Mouse (Mus musculus) CH12.LX (cell line): ENCODE measurements around the gene Hcls1. TPM values are rescaled to one million over a fixed set of nuclear protein-coding genes. Genes with fewer than 3 reads are reported as not detected.
A peak's percentile ranks its signal among the peaks of the same experiment; 100 is the strongest.

Experiments used
- DNase-seq: peaks from one replicate; pipeline ENCODE4 v3.0.0-alpha.2; 2013; ENCODE audit errors: extremely low read depth
- H3K27ac ChIP-seq: 2 replicates; pipeline ENCODE4 v1.5.1; 2012; ENCODE audit warnings: low read depth, mild to moderate bottlenecking, control low read depth, moderate library complexity; ENCODE audit not compliant: insufficient read depth
- H3K27me3 ChIP-seq: replicated peaks from 2 replicates; pipeline ENCODE3; 2012; ENCODE audit warnings: inconsistent platforms
- H3K36me3 ChIP-seq, 2 experiments: replicated peaks in 1 of 2; 2 replicates each; pipeline versions ENCODE3 to v1.6.1; 2012; ENCODE audit warnings: inconsistent platforms in 1 of 2, low read length in 1 of 2, mild to moderate bottlenecking in 1 of 2, mixed read lengths in 1 of 2, moderate library complexity in 1 of 2; ENCODE audit not compliant: control insufficient read depth in 1 of 2, insufficient read depth in 1 of 2
- H3K4me1 ChIP-seq, 2 experiments: 2 replicates each; pipeline ENCODE4 v1.6.1; 2012; ENCODE audit warnings: inconsistent platforms in 1 of 2, moderate library complexity in 1 of 2; ENCODE audit not compliant: insufficient read depth in 2 of 2, control insufficient read depth in 1 of 2
- H3K4me2 ChIP-seq: 2 replicates; pipeline ENCODE4 v1.6.1; 2012; ENCODE audit warnings: low read depth, mild to moderate bottlenecking, control low read depth; ENCODE audit not compliant: poor library complexity, insufficient read depth, severe bottlenecking
- H3K4me3 ChIP-seq, 3 experiments: fragments of 150-350 bp in 1 of 3; sonication (generic) in 1 of 3; replicated peaks in 1 of 3; 2 replicates each; pipeline versions ENCODE3 to v1.5.1; 2011 to 2012; ENCODE audit warnings: low read depth in 2 of 3, low read length in 2 of 3, mild to moderate bottlenecking in 2 of 3, moderate library complexity in 2 of 3, control low read depth in 1 of 3, improper control_type of control experiment in 1 of 3, inconsistent platforms in 1 of 3, mixed read lengths in 1 of 3; ENCODE audit not compliant: poor library complexity in 1 of 3
- H3K79me2 ChIP-seq: replicated peaks from 2 replicates; pipeline ENCODE4 v1.6.1; 2012; ENCODE audit warnings: mild to moderate bottlenecking, moderate library complexity; ENCODE audit not compliant: control insufficient read depth, poor library complexity, insufficient read depth, severe bottlenecking; ENCODE audit errors: extremely low read depth
- H3K9ac ChIP-seq: 2 replicates; pipeline ENCODE4 v1.6.1; 2012; ENCODE audit warnings: low read depth, mild to moderate bottlenecking, control low read depth, moderate library complexity; ENCODE audit not compliant: insufficient read depth
- H3K9me3 ChIP-seq: replicated peaks from 2 replicates; pipeline ENCODE3; 2012; ENCODE audit warnings: low read length, inconsistent platforms, mixed read lengths
- ELF1 ChIP-seq: IDR thresholded peaks from 2 replicates; pipeline ENCODE4 v1.6.1; 2014; ENCODE audit warnings: low read depth, mild to moderate bottlenecking, inconsistent platforms, low read length, improper control_type of control experiment
- EP300 ChIP-seq: IDR thresholded peaks from 2 replicates; pipeline ENCODE4 v1.6.1; 2011; ENCODE audit warnings: low read length, improper control_type of control experiment
- GABPA ChIP-seq: IDR thresholded peaks from 2 replicates; pipeline ENCODE4 v1.6.1; 2012; ENCODE audit warnings: low read depth, low read length, improper control_type of control experiment, inconsistent platforms; ENCODE audit not compliant: insufficient replicate concordance
- HCFC1 ChIP-seq: IDR thresholded peaks from 2 replicates; pipeline ENCODE4 v1.6.1; 2012; ENCODE audit warnings: low read depth, mild to moderate bottlenecking, inconsistent platforms, low read length, improper control_type of control experiment
- JUN ChIP-seq: IDR thresholded peaks from 2 replicates; pipeline ENCODE4 v1.6.1; 2011; ENCODE audit warnings: low read depth, mild to moderate bottlenecking, low read length, improper control_type of control experiment, moderate library complexity; ENCODE audit not compliant: insufficient read depth
- KAT2A ChIP-seq: IDR thresholded peaks from 2 replicates; pipeline ENCODE4 v1.6.1; 2012; ENCODE audit warnings: low read length, improper control_type of control experiment, inconsistent platforms; ENCODE audit not compliant: insufficient replicate concordance
- MEF2A ChIP-seq: IDR thresholded peaks from 2 replicates; pipeline ENCODE4 v1.6.1; 2014; ENCODE audit warnings: low read depth, mild to moderate bottlenecking, inconsistent platforms, low read length, improper control_type of control experiment, borderline replicate concordance
- MXI1 ChIP-seq: IDR thresholded peaks from 2 replicates; pipeline ENCODE4 v1.6.1; 2011; ENCODE audit warnings: mild to moderate bottlenecking, low read depth, low read length, improper control_type of control experiment
- MYC ChIP-seq: IDR thresholded peaks from 2 replicates; pipeline ENCODE4 v1.6.1; 2011; ENCODE audit warnings: low read depth, mild to moderate bottlenecking, improper control_type of control experiment, low read length
- RCOR1 ChIP-seq: conservative IDR thresholded peaks from 2 replicates; pipeline ENCODE4 v1.6.1; 2012; ENCODE audit warnings: low read depth, mild to moderate bottlenecking, inconsistent platforms, low read length, improper control_type of control experiment
- SIN3A ChIP-seq: IDR thresholded peaks from 2 replicates; pipeline ENCODE4 v1.6.1; 2012; ENCODE audit warnings: low read length, improper control_type of control experiment, inconsistent platforms
- SMC3 ChIP-seq: IDR thresholded peaks from 2 replicates; pipeline ENCODE4 v1.6.1; 2011; ENCODE audit warnings: low read depth, low read length, improper control_type of control experiment
- UBTF ChIP-seq: IDR thresholded peaks from 2 replicates; pipeline ENCODE4 v1.6.1; 2012; ENCODE audit warnings: low read depth, mild to moderate bottlenecking, inconsistent platforms, low read length, improper control_type of control experiment, moderate library complexity
- ZKSCAN1 ChIP-seq: IDR thresholded peaks from 2 replicates; pipeline ENCODE4 v1.6.1; 2012; ENCODE audit warnings: low read depth, inconsistent platforms, low read length, improper control_type of control experiment, borderline replicate concordance
- ZNF384 ChIP-seq: IDR thresholded peaks from 2 replicates; pipeline ENCODE4 v1.6.1; 2012; ENCODE audit warnings: low read depth, low read length, improper control_type of control experiment, inconsistent platforms
- dilution Hi-C: fragments of 300-500 bp; cut with MboI; formaldehyde crosslinking; loops from 2 replicates; pipeline ENCODE4 v1.14.3; 2020; ENCODE audit warnings: low sequenced_read_pairs; ENCODE audit not compliant: extremely low pct_unique_long_range_greater_than_20kb, extremely low pct_ligation_motif_present
- in situ Hi-C: fragments of 300-500 bp; cut with MboI; formaldehyde crosslinking; loops from 3 replicates; pipeline ENCODE4 v1.14.3; 2019; ENCODE audit warnings: low sequenced_read_pairs, low pct_ligation_motif_present, low pct_unique_long_range_greater_than_20kb, mixed read lengths
- polyA plus RNA-seq: library from polyadenylated mRNA; unstranded; fragments of >175 nt; gene quantifications from 2 replicates; pipeline ENCODE4 v1.2.1, GENCODE M21; 2012; ENCODE audit warnings: low read depth; ENCODE audit not compliant: insufficient read length
- total RNA-seq, 2 experiments: library from RNA; depleted of rRNA; stranded (reverse); fragments of 300-350 nt in 1 of 2; fragments of >200 nt in 1 of 2; gene quantifications; 2 replicates each; pipeline ENCODE4 v1.2.3; 2012 to 2014

Hcls1 gene
- total and polyA plus RNA-seq, 3 experiments: 222 to 537 (median 302) TPM

- TF ChIP-seq ZKSCAN1: no peak
- TF ChIP-seq, all 38 proteins: peak for 22
Observed at GRCm38 (mm10) chr16:37011061-37011921, 76.5 kb downstream of the Hcls1 start, which contains the start of gene Polq (continued).

GRCm38 (mm10) chr16:37011922-37012289, 77.1 kb downstream of the Hcls1 start:
- 0 out of 2 replicates have a peak, but pooled peaks have one; percentile 28 for TF ChIP-seq SIN3A
- TF ChIP-seq GABPA: no peak
- 0 out of 2 replicates have a peak, but pooled peaks have one; percentile 5 for TF ChIP-seq RCOR1
- no peak for TF ChIP-seq JUN
- TF ChIP-seq UBTF: peak; percentile 39; the same call in 1 of the 2 replicates
- TF ChIP-seq, all 38 proteins: peak for 3
- dilution Hi-C loops: no loop called here
- H3K4me3 ChIP-seq: peak overlapping the region; percentile 61 to 85 (median 70)
- H3K79me2 ChIP-seq: peaks cover 20% of the 10 kb centered on the region
- no peaks in the 10 kb centered on the region for H3K9me3 ChIP-seq
- H3K36me3 ChIP-seq: peaks cover 6 to 31% of the 10 kb centered on the region in 2 experiments
- no peak for DNase-seq
- peaks cover 4 to 49% of the 10 kb centered on the region in 2 experiments; a peak in 3 of 4 replicates for H3K4me1 ChIP-seq
- peak overlapping the region; percentile 83 for H3K4me2 ChIP-seq
- in situ Hi-C loops: loop anchor here (5.0 kb wide), 1 partner anchor 285 kb away; no protein-coding TSS in a partner anchor
- H3K27ac ChIP-seq: no peak overlapping the region
- H3K9ac ChIP-seq: peak overlapping the region; percentile 64
- H3K27me3 ChIP-seq: no peaks in the 10 kb centered on the region

GRCm38 (mm10) chr16:37012336-37012735, 77.6 kb downstream of the Hcls1 start:
- peak overlapping the region; percentile 61 to 85 (median 70) for H3K4me3 ChIP-seq
- no peaks in the 10 kb centered on the region for H3K9me3 ChIP-seq
- H3K27ac ChIP-seq: no peak overlapping the region
- no peaks in the 10 kb centered on the region for H3K27me3 ChIP-seq
- in situ Hi-C loops: loop anchor here (5.0 kb wide), 1 partner anchor 285 kb away; no protein-coding TSS in a partner anchor
- H3K9ac ChIP-seq: peak overlapping the region; percentile 64
- peaks cover 20% of the 10 kb centered on the region for H3K79me2 ChIP-seq
- peaks cover 6 to 34% of the 10 kb centered on the region in 2 experiments for H3K36me3 ChIP-seq
- peak overlapping the region; percentile 83 for H3K4me2 ChIP-seq
- dilution Hi-C loops: no loop called here
- no peak for DNase-seq
- H3K4me1 ChIP-seq: peaks cover 4 to 49% of the 10 kb centered on the region in 2 experiments; a peak in 3 of 4 replicates
- no peak for TF ChIP-seq HCFC1
- TF ChIP-seq KAT2A: no peak
- TF ChIP-seq EP300: no peak
- TF ChIP-seq SMC3: no peak
- no peak for TF ChIP-seq ZNF384
- TF ChIP-seq MXI1: no peak
- TF ChIP-seq ELF1: no peak
- no peak for TF ChIP-seq MEF2A
- no peak for TF ChIP-seq JUN
- no peak for TF ChIP-seq MYC
- TF ChIP-seq SIN3A: no peak

Other genes with a start within 250 kb of the Hcls1 start
- gene Ildr1, start 241.0 kb upstream of the Hcls1 start, total RNA-seq (2012; rRNA removed): 0.34 and 0.76 TPM in 2 replicates
- gene Ildr1, start 241.0 kb upstream of the Hcls1 start, total RNA-seq (2014; rRNA removed): 0.34 and 0.80 TPM in 2 replicates
- 0.81 and 1.1 TPM in 2 replicates for gene Ildr1, start 241.0 kb upstream of the Hcls1 start, polyA plus RNA-seq
- 10.0 and 11.7 TPM in 2 replicates for gene Slc15a2, start 150.0 kb upstream of the Hcls1 start, total RNA-seq (2012; rRNA removed)
- 9.4 and 10.8 TPM in 2 replicates for gene Slc15a2, start 150.0 kb upstream of the Hcls1 start, total RNA-seq (2014; rRNA removed)
- gene Slc15a2, start 150.0 kb upstream of the Hcls1 start, polyA plus RNA-seq: 9.3 and 11.4 TPM in 2 replicates
- 32.1 and 41.0 TPM in 2 replicates for gene Iqcb1, start 106.6 kb upstream of the Hcls1 start, total RNA-seq (2012; rRNA removed)
- gene Iqcb1, start 106.6 kb upstream of the Hcls1 start, total RNA-seq (2014; rRNA removed): 46.4 and 50.4 TPM in 2 replicates
- gene Iqcb1, start 106.6 kb upstream of the Hcls1 start, polyA plus RNA-seq: 47.7 and 49.9 TPM in 2 replicates
- gene Eaf2, start 60.0 kb upstream of the Hcls1 start, total RNA-seq (2012; rRNA removed): 7.4 and 8.1 TPM in 2 replicates
- 5.0 and 7.1 TPM in 2 replicates for gene Eaf2, start 60.0 kb upstream of the Hcls1 start, total RNA-seq (2014; rRNA removed)
- 3.5 and 5.5 TPM in 2 replicates for gene Eaf2, start 60.0 kb upstream of the Hcls1 start, polyA plus RNA-seq
- 69.8 and 96.8 TPM in 2 replicates for gene Golgb1, start 59.8 kb upstream of the Hcls1 start, total RNA-seq (2012; rRNA removed)
- 65.6 and 66.7 TPM in 2 replicates for gene Golgb1, start 59.8 kb upstream of the Hcls1 start, total RNA-seq (2014; rRNA removed)
- gene Golgb1, start 59.8 kb upstream of the Hcls1 start, polyA plus RNA-seq: 75.9 and 112 TPM in 2 replicates
- gene Fbxo40, start 55.5 kb downstream of the Hcls1 start, total RNA-seq (2012; rRNA removed): 0.88 and 1.5 TPM in 2 replicates
- 1.0 and 2.2 TPM in 2 replicates for gene Fbxo40, start 55.5 kb downstream of the Hcls1 start, total RNA-seq (2014; rRNA removed)
- 3.0 and 3.7 TPM in 2 replicates for gene Fbxo40, start 55.5 kb downstream of the Hcls1 start, polyA plus RNA-seq
- 19.1 and 21.8 TPM in 2 replicates for gene Polq, start 76.8 kb downstream of the Hcls1 start, total RNA-seq (2012; rRNA removed)
- 27.0 and 29.3 TPM in 2 replicates for gene Polq, start 76.8 kb downstream of the Hcls1 start, total RNA-seq (2014; rRNA removed)
- gene Polq, start 76.8 kb downstream of the Hcls1 start, polyA plus RNA-seq: 23.2 and 23.6 TPM in 2 replicates